Mouse (Mus musculus) inflammation-experienced regulatory T-cells, adult 6 months (primary cell): ENCODE measurements at regions not wholly inside any gene's neighbourhood (a gene's known extent, or its start where the extent isn't known, plus 50 kb on each side); places are given as distances from the start of the nearest gene placed in this dataset.

Experiments used
- ATAC-seq: one replicate; pipeline ENCODE4 v1.8.0; 2017

DNA sequence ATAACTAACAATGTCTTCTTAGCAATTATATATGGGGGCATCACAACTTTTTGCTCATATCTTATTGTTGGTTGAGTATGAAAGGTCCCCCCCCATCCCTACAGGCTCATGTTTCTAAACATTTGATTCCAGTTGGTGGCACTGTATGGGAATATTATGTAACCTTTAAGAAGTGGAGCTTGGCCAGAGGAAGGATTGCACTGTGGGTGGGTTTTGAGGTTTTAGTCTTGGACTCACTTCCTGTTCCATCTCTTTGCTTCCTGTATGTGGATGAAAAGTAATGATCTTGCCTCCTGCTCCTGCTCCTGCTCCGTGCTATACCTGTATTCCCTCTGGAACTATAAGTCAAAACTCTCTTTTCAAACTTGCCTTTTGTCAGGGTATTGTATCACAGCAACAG, 778.2 kb upstream of the Lrrc6 start:
- no peak for ATAC-seq

DNA sequence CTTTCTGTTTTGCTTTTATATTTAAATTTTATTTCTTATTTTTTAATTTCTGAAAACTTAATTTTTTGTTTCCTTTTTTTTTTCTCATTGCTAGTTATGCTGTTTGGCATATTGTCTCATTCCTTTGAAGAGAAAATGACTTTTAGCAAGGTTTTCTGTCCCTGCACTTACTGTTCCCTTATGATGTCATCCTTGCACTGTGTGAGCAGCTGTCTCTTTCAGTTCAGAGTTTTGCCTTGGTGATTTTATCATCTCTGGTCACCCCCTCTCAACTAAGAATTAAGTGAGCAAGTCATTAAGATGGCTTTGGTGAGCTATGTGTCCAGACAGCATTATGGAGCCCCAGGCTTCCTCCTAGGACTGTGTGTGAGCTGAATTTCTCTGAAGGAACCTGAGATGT, 774.3 kb upstream of the Lrrc6 start:
- ATAC-seq, result no peak

GRCm38 (mm10) chr15:67272397-67272796, 771.7 kb upstream of the Lrrc6 start:
- no peak for ATAC-seq

- no peak for ATAC-seq
Measured at GRCm38 (mm10) chr15:67263723-67264122, 763.0 kb upstream of the Lrrc6 start.

GRCm38 (mm10) chr15:67263313-67263712, 762.6 kb upstream of the Lrrc6 start:
- ATAC-seq, result no peak

GRCm38 (mm10) chr15:67262269-67262668, 761.6 kb upstream of the Lrrc6 start:
- ATAC-seq, result no peak

GRCm38 (mm10) chr15:67260666-67261065, 760.0 kb upstream of the Lrrc6 start:
- ATAC-seq, result no peak

GRCm38 (mm10) chr15:67249147-67249546, 748.4 kb upstream of the Lrrc6 start:
- no peak for ATAC-seq

GRCm38 (mm10) chr15:67248471-67248870, 747.8 kb upstream of the Lrrc6 start:
- ATAC-seq, result no peak

- no peak for ATAC-seq
Measured at GRCm38 (mm10) chr15:67245658-67246268, 745.1 kb upstream of the Lrrc6 start.

GRCm38 (mm10) chr15:67244908-67245657, 744.4 kb upstream of the Lrrc6 start:
- no peak for ATAC-seq

- no peak for ATAC-seq
Measured at GRCm38 (mm10) chr15:67235107-67235785, 734.5 kb upstream of the Lrrc6 start.

- ATAC-seq, result no peak
Measured at GRCm38 (mm10) chr15:67229359-67229758, 728.6 kb upstream of the Lrrc6 start.

GRCm38 (mm10) chr15:67228633-67229032, 727.9 kb upstream of the Lrrc6 start:
- no peak for ATAC-seq

DNA sequence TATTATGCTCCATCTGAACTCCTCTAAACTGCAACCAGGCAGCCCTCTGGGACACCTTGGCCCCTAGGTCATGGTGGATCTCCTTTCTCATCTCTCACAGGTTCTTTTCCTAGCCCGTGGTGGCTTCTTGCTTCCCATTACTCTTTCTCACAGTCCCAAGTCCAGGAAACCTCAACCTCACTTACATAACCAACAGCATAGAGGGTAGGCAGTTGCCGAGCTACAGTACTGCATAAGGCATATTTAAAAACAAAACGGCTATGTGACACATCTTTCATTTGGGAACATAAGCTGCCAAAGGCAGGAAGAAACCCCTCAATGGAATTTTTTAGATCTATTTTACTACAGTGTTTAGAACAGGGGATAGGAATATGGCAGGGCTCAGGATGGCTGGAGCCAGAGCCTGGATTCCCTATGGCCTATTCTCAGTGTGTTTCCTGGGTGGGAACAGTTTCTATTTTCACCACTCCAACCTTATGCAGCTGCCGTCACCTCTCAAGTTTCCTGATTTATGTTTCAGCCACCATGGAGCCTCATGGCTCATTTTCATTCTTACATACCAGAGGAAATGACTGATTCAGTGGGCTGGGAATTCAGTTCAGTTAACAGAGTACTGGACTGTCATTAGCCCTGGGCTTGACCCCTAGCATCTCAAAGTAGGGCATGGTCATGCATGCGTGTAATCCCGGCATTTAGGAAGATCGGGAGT, 726.9 kb upstream of the Lrrc6 start:
- no peak for ATAC-seq

- no peak for ATAC-seq
Measured at GRCm38 (mm10) chr15:67226900-67227299, 726.2 kb upstream of the Lrrc6 start.
